Mouse (Mus musculus) bone marrow macrophage, adult 2 months (primary cell): ENCODE data around the gene Tha1. TPM values are rescaled to one million over a fixed set of nuclear protein-coding genes. Genes with fewer than 3 reads are reported as not detected.
A peak's percentile ranks its signal among the peaks of the same experiment; 100 is the strongest.

ENCODE experiments used
- H3K27ac ChIP-seq: 2 replicates; pipeline ENCODE4 v1.5.1; 2012; ENCODE audit warnings: low read depth, low read length; ENCODE audit not compliant: insufficient read depth
- H3K4me1 ChIP-seq: 2 replicates; pipeline ENCODE4 v1.6.1; 2012; ENCODE audit warnings: low read length; ENCODE audit not compliant: control insufficient read depth, insufficient read depth
- H3K4me3 ChIP-seq: 2 replicates; pipeline ENCODE4 v1.5.1; 2012; ENCODE audit warnings: mild to moderate bottlenecking, low read length, moderate library complexity; ENCODE audit not compliant: insufficient read depth
- CTCF ChIP-seq: IDR thresholded peaks from 2 replicates; pipeline ENCODE4 v1.5.1; 2012; ENCODE audit warnings: low read depth, mild to moderate bottlenecking, low read length, moderate library complexity
- POLR2A ChIP-seq: IDR thresholded peaks from 2 replicates; pipeline ENCODE4 v1.6.1; 2012; ENCODE audit warnings: mild to moderate bottlenecking, low read depth, low read length, borderline replicate concordance
- polyA plus RNA-seq: library from polyadenylated mRNA; stranded (reverse); fragments of >200 nt; gene quantifications from 2 replicates; pipeline ENCODE4 v1.2.4, GENCODE M21; 2012; ENCODE audit not compliant: missing spikeins, insufficient read depth, insufficient read length

Tha1 gene
- polyA plus RNA-seq, 1 experiment, result 4.5 TPM

DNA sequence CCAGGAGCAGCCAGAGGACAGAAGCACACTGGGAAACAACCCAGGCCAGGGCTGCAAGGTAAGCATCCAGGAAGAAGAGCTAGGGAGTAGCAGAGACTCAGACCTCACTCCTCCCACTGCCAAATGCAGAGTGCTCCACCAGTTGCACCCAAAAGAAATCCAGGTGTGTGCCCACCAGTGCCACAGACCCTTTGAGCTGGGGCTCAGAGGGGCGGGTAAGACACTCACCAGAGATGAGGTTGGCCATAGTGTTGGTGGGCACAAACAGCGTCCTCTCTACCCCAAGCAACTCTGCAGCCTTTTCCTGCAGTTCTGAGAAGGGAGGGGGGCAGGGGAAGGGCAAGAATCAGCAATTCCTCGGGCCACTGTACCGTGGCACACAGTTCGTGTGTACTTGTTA lies 1.9 kb downstream of the Tha1 start:
- Histone ChIP-seq H3K4me1 (peaks cover 7% of the 10 kb centered on the region; the same call in 1 of the 2 replicates), H3K4me3 (no peak overlapping the region), H3K27ac (no peak overlapping the region)
- TF ChIP-seq CTCF, result no peak
- no peak for TF ChIP-seq POLR2A

- H3K4me3 ChIP-seq, result no peak overlapping the region
- H3K4me1 ChIP-seq, result peaks cover 8% of the 10 kb centered on the region; the same call in 1 of the 2 replicates
- no peak for TF ChIP-seq POLR2A
- peak; percentile 91 for TF ChIP-seq CTCF
- no peak overlapping the region for H3K27ac ChIP-seq
Measured at GRCm38 (mm10) chr11:117870688-117871365, 2.5 kb downstream of the Tha1 start.

GRCm38 (mm10) chr11:117865988-117866387 lies 7.3 kb downstream of the Tha1 start:
- no peak overlapping the region for H3K4me3 ChIP-seq
- H3K27ac ChIP-seq, result no peak overlapping the region
- H3K4me1 ChIP-seq, result peaks cover 14% of the 10 kb centered on the region
- no peak for TF ChIP-seq CTCF
- TF ChIP-seq POLR2A, result no peak

- Histone ChIP-seq H3K4me1 (peaks cover 14% of the 10 kb centered on the region), H3K4me3 (no peak overlapping the region), H3K27ac (peak overlapping the region; percentile 24; the same call in 1 of the 2 replicates)
- TF ChIP-seq POLR2A (no peak), CTCF (no peak)
Measured at GRCm38 (mm10) chr11:117864805-117865204, 8.5 kb downstream of the Tha1 start.

DNA sequence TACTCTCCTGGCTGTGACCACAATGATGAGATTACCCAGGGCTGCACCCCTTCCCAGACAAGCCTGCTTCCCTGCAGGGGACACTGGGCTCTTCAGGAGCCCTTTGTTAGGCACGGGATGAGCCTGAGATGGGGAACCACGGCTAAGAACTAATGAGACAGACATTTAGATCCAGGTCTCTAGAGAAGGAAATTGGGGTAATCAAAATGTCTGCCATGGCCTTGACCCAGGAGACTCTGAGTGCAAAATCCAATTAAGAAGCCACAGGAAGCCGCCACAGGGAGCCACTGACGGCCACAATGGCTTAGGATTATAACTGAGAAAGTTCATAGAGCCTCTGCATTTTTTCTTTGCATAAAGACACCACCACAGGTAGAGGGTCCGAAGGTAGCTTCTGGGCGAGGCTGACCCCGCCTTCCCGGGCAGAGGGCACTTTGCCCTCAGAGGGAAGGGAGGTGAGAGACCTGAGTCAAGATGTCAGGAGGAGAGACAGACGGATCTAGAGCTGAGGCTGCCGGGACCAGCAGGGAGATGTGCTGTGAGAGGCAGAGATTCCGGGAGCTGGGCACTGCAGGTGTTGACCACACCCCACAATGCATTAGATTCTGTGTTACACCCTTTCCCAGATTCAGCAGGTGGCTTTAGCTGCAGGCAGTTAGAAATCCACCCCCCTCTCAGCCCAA lies 10.0 kb downstream of the Tha1 start:
- no peak overlapping the region for H3K4me3 ChIP-seq
- TF ChIP-seq CTCF (no peak), POLR2A (no peak)
- no peak overlapping the region for H3K27ac ChIP-seq
- H3K4me1 ChIP-seq, result peaks cover 14% of the 10 kb centered on the region

GRCm38 (mm10) chr11:117860601-117861000 lies 12.7 kb downstream of the Tha1 start, which contains the start of gene Tmem235:
Gene Tmem235, plus strand, starts transcription at chr11:117860752.
- TF ChIP-seq POLR2A, result no peak
- Histone ChIP-seq H3K4me3 (no peak within 1 kb of the TSS), H3K4me1 (peaks cover 10% of the 10 kb centered on the region), H3K27ac (no peak within 1 kb of the TSS)

- no peak for TF ChIP-seq POLR2A
- Histone ChIP-seq H3K27ac (no peak overlapping the region), H3K4me3 (no peak overlapping the region), H3K4me1 (0 out of 2 replicates have a peak, but pooled peaks cover 4% of the 10 kb centered on the region)
Measured at GRCm38 (mm10) chr11:117858392-117858791, 14.9 kb downstream of the Tha1 start.

- Histone ChIP-seq H3K4me3 (no peak overlapping the region), H3K27ac (no peak overlapping the region), H3K4me1 (0 out of 2 replicates have a peak, but pooled peaks cover 4% of the 10 kb centered on the region)
- TF ChIP-seq CTCF (no peak), POLR2A (no peak)
Measured at GRCm38 (mm10) chr11:117857462-117857861, 15.8 kb downstream of the Tha1 start.

- no peak overlapping the region for H3K4me3 ChIP-seq
- 0 out of 2 replicates have a peak, but pooled peaks cover 4% of the 10 kb centered on the region for H3K4me1 ChIP-seq
- no peak overlapping the region for H3K27ac ChIP-seq
- TF ChIP-seq POLR2A (no peak), CTCF (no peak)
Measured at GRCm38 (mm10) chr11:117855975-117856374, 17.3 kb downstream of the Tha1 start.

GRCm38 (mm10) chr11:117855360-117855759 lies 17.9 kb downstream of the Tha1 start:
- peaks cover 6% of the 10 kb centered on the region for H3K4me1 ChIP-seq
- no peak overlapping the region for H3K4me3 ChIP-seq
- TF ChIP-seq POLR2A (no peak), CTCF (no peak)
- no peak overlapping the region for H3K27ac ChIP-seq

DNA sequence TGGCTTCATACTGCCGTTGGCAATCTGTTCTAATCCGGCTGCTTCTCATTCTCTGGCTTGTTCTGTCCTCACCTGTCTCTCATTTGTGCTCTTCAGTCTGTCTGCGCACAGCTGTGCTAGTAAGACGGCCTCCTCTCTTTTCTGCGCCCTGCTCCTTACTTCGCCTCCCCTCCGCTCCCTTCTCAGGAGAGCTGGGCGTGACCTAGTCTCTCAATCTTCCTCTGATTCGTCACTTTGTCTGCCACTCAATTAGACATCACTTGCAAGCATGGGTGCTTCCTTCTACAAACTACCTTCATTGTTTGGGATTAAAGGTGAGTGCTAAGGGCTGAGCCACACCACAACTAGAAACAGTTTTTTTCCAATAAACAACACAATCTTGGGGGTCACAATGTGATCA lies 19.0 kb downstream of the Tha1 start:
- Histone ChIP-seq H3K4me3 (no peak overlapping the region), H3K4me1 (peaks cover 8% of the 10 kb centered on the region), H3K27ac (no peak overlapping the region)
- no peak for TF ChIP-seq POLR2A
